Mouse (Mus musculus) erythroblast, embryonic 14.5 days (primary cell): ENCODE results near the gene F2.

Experiments
- GATA1 ChIP-seq: IDR thresholded peaks from 2 replicates; pipeline ENCODE4 v1.6.1; 2012; ENCODE audit warnings: low read length, inconsistent platforms, mixed read lengths
- TAL1 ChIP-seq: IDR thresholded peaks from 3 replicates; pipeline ENCODE4 v1.6.1; 2012; ENCODE audit warnings: low read length, inconsistent platforms, mixed read lengths

DNA sequence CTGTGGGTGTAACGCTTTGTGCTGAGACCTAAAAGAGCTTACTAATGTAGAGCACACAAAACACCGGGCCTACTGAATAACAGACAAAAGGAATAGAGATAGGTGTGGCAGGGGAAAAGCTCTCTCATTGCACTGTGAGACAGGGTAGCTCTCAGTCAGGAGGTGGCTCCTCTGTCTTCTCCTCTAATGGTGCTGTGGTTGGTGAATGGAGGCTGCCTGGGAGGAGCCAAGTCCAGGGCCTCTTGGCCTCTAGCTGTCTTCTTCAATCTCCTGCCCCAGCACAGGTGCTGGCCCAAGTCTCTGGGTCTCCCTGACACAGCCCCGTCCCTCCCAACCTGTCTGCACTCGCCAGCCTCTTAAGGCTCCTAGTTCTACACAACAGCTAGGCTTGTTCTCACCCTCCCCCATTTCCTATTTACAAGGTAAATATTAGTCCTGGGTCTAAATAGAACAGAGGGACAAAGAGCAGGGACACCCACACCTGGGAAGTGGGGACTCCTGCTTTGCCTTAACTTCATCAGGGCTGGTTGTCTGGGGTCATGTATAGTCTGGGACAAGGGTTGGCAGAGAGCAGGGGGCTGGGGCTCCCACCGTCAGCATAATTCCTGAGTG lies 619 bp upstream of the F2 start:
- TF ChIP-seq GATA1 (no peak), TAL1 (no peak)
